Mouse (Mus musculus): ENCODE results near the gene Cops4.

DNA sequence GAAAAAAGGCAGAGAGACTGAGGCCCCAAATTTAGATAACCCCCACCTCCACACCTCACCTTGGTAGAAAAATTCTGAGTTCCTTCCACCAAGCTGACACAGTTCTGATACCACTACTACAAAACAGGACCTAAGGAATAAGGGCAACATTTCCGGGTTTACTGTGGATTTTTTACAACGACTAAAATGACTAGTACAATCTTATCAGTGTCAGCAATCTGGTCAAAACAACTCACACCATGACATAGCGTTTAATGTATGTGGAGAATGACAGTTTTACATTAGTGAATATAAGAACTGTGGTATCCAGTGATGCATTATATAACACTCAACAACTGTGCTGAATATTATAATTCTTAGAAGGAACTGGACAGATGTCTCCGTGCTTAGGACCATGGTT, 16.8 kb upstream of the Cops4 start:
- TF ChIP-seq CTCF (IDR thresholded peaks at IDR 0.05; ENCODE audit: extremely low read depth, insufficient read depth, low read length), result no peak
- TF ChIP-seq POLR2A (IDR thresholded peaks at IDR 0.05; ENCODE audit: extremely low read depth, insufficient read depth, low read length), result no peak

Measured in cortical plate, adult 2 months (tissue).